Mouse (Mus musculus): ENCODE results near the gene Bspry. TPM values are rescaled to one million over a fixed set of nuclear protein-coding genes. Genes with fewer than 3 reads are reported as not detected.
"Not testable (repeated sequence)": the region's sequence is repeated elsewhere in the genome, so short reads cannot be mapped to it uniquely, and the experiment has no call there.

The Bspry gene
- polyA plus RNA-seq, 1 experiment = 51.1 TPM

DNA sequence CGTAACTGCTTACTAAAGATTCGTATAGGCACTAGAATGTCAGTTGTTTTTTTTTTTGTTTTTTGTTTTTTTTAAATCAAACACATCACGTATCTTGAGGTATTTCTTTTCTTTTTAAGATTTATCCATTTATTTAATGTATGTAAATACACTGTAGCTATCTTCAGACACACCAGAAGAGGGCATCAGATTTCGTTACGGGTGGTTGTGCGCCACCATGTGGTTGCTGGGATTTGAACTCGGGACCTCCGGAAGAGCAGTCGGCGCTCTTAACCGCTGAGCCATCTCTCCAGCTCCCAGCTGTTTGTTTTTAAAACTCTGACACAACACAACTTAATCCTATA, 288 bp upstream of the Bspry start:
- not testable (repeated sequence) for DNase-seq; H3K27ac ChIP-seq (ENCODE audit: insufficient read depth, low read depth, low read length); H3K27me3 ChIP-seq (replicated peaks; ENCODE audit: control insufficient read depth, insufficient read depth, low read length); H3K36me3 ChIP-seq (ENCODE audit: control insufficient read depth, insufficient read depth, low read length)
- Histone ChIP-seq H3K4me3 (ENCODE audit: insufficient read depth, low read depth, low read length) (peak overlapping the region; percentile 56), H3K4me1 (ENCODE audit: control insufficient read depth, insufficient read depth, low read length) (peaks cover 17% of the 10 kb centered on the region)
- peak; percentile 33 for TF ChIP-seq CTCF (conservative IDR thresholded peaks at IDR 0.05; ENCODE audit: insufficient read depth, insufficient read length, low read depth, low read length)
- 9% methylated on average over 11 of the region's 11 CpGs for WGBS

DNA sequence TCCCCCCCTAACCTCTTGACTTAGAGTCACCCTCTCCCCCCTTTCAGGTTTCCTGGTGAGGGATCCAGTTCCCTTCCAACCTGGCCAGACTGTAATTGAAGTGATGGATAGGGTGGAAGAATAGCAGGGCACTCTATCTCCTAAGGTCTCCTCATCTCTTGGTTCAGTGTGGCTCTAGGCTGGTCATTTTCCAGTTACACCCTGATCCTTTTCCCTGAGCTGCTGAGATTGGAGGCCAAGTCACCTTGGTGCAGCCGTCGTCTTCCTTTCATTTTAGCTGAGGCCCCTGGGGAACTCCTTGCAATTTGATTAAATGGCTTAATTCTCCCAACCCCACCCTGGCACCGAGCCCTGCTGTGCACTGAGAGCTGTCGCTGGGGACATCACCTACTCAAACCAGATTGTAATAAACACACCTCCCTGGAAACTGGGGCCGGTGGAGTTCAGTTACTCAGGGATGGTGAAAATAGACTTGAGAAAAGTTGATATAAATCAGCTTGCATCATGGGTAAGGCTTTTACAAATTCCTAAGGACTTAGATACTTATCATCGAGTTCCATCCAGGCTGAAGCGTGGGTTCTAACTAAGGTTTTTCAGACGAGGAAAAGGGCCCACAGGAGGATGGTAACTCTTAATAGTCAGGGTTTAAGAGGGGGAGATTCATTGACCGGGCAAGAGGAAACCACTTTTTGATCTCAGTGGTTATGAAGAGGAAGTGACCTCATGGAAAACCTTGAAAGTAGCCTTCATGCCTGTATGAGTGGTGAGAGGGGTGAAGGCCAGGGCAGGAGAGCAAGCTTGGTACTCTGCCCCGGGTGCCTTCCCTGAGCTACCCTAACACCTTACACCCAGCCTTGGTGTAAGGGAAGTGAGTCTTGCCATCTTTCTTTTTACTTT, 1.1 kb downstream of the Bspry start:
- Histone ChIP-seq H3K4me1 (ENCODE audit: control insufficient read depth, insufficient read depth, low read length) (peaks cover 11% of the 10 kb centered on the region; the same call in 1 of the 2 replicates), H3K36me3 (ENCODE audit: control insufficient read depth, insufficient read depth, low read length) (no peaks in the 10 kb centered on the region), H3K27me3 (replicated peaks; ENCODE audit: control insufficient read depth, insufficient read depth, low read length) (no peaks in the 10 kb centered on the region), H3K4me3 (ENCODE audit: insufficient read depth, low read depth, low read length) (peak overlapping the region; percentile 3), H3K27ac (ENCODE audit: insufficient read depth, low read depth, low read length) (peak overlapping the region; percentile 48; the same call in 1 of the 2 replicates)
- DNase-seq = peak; percentile 50
- TF ChIP-seq CTCF (conservative IDR thresholded peaks at IDR 0.05; ENCODE audit: insufficient read depth, insufficient read length, low read depth, low read length) = no peak
- TF ChIP-seq POLR2A (IDR thresholded peaks at IDR 0.05; ENCODE audit: low read depth, low read length) = no peak
- WGBS = 25% methylated on average over 10 of the region's 10 CpGs

DNA sequence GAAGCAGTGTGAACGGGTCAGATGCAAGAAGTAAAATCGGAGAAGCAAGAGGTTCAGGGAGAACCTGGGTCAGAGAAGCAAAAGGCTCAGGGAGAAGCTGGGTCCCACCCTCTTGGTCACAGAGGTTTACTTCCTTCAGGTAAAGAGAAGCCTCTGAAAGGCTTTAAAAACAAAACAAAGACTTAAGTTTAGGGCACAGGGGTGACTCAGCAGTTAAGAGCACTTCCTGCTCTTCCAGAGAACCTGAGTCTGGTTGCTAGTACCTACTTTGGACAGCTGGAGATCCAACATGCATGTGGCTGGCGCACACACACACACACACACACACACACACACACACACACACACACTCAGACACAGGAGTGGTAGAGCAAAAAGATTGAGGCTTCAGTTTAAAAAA, 5.1 kb downstream of the Bspry start:
- H3K27ac ChIP-seq (ENCODE audit: insufficient read depth, low read depth, low read length) = no peak overlapping the region
- H3K27me3 ChIP-seq (replicated peaks; ENCODE audit: control insufficient read depth, insufficient read depth, low read length) = no peaks in the 10 kb centered on the region
- TF ChIP-seq POLR2A (IDR thresholded peaks at IDR 0.05; ENCODE audit: low read depth, low read length) = no peak
- DNase-seq = no peak
- H3K4me3 ChIP-seq (ENCODE audit: insufficient read depth, low read depth, low read length) = no peak overlapping the region
- WGBS = 81% methylated on average over 3 of the region's 3 CpGs
- H3K36me3 ChIP-seq (ENCODE audit: control insufficient read depth, insufficient read depth, low read length) = no peaks in the 10 kb centered on the region; the same call in 1 of the 2 replicates
- H3K4me1 ChIP-seq (ENCODE audit: control insufficient read depth, insufficient read depth, low read length) = 0 out of 2 replicates have a peak, but pooled peaks cover 4% of the 10 kb centered on the region

DNA sequence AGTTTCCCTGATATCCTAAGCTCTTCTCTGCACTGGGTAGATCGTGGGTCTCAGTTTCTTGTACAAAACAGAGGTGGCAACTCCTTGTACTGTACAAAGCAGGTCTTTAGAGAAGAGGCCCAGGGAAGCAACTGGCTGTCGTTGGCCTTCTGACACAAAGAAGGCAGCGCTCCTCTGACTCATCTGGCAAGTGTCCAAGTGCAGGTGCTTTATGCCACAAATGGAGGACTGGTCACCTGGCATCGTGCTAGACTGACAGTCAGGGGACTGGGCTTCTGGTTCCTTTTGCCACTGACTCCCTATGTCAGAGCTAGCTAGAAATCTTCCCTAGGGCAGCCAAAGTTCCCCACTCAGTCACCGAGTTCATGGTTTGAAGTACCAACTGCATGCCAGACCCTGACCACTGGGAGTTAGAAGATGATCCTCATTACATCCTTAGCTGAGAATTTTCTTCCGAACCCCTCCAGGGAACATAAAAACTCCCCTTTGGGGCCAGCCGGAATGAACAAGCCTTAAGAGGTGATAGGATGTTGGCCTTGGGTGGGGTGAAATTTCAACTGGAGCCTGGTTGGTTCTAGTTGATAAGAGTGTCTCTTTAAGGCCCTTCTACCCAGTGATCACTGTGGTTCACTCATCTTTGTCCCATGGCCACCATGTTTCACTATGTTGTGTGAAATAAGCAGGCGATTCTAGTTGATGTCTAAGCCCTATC, 5.8 kb downstream of the Bspry start:
- no peak overlapping the region for H3K27ac ChIP-seq (ENCODE audit: insufficient read depth, low read depth, low read length)
- no peaks in the 10 kb centered on the region; the same call in 1 of the 2 replicates for H3K36me3 ChIP-seq (ENCODE audit: control insufficient read depth, insufficient read depth, low read length)
- H3K4me1 ChIP-seq (ENCODE audit: control insufficient read depth, insufficient read depth, low read length) = 0 out of 2 replicates have a peak, but pooled peaks cover 2% of the 10 kb centered on the region
- WGBS = 74% methylated on average over 8 of the region's 8 CpGs
- no peak for DNase-seq
- TF ChIP-seq CTCF (conservative IDR thresholded peaks at IDR 0.05; ENCODE audit: insufficient read depth, insufficient read length, low read depth, low read length) (no peak), POLR2A (IDR thresholded peaks at IDR 0.05; ENCODE audit: low read depth, low read length) (no peak)
- H3K4me3 ChIP-seq (ENCODE audit: insufficient read depth, low read depth, low read length) = no peak overlapping the region
- no peaks in the 10 kb centered on the region for H3K27me3 ChIP-seq (replicated peaks; ENCODE audit: control insufficient read depth, insufficient read depth, low read length)

DNA sequence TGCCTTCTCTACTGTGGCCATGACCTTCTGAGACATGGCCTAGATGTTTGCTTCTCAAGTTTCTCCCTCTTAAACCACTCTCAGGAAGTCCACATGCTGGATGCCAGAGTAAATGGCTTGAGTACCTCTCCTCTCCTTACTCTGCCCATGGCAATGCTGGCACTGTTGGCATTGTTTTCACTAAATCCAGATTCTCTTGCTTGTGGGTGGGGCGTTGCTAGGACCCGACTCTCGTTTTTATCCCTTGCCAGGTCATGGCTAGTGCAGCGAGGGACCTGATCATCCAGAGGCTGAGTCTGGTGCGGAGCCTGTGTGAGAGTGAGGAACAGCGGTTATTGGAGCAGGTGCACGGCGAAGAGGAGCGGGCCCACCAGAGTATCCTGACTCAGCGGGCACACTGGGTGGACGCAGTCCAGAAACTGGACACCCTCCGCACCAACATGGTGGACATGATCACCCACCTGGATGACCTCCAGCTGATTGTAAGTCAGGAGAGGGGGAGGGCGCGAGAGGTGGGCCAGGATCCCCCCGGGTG, 6.4 kb downstream of the Bspry start:
- H3K27me3 ChIP-seq (replicated peaks; ENCODE audit: control insufficient read depth, insufficient read depth, low read length) = no peaks in the 10 kb centered on the region
- 89% methylated on average over 15 of the region's 15 CpGs for WGBS
- H3K4me1 ChIP-seq (ENCODE audit: control insufficient read depth, insufficient read depth, low read length) = no peaks in the 10 kb centered on the region
- no peak overlapping the region for H3K4me3 ChIP-seq (ENCODE audit: insufficient read depth, low read depth, low read length)
- no peaks in the 10 kb centered on the region; the same call in 1 of the 2 replicates for H3K36me3 ChIP-seq (ENCODE audit: control insufficient read depth, insufficient read depth, low read length)
- DNase-seq = no peak
- no peak overlapping the region for H3K27ac ChIP-seq (ENCODE audit: insufficient read depth, low read depth, low read length)
- TF ChIP-seq CTCF (conservative IDR thresholded peaks at IDR 0.05; ENCODE audit: insufficient read depth, insufficient read length, low read depth, low read length) (no peak), POLR2A (IDR thresholded peaks at IDR 0.05; ENCODE audit: low read depth, low read length) (no peak)

DNA sequence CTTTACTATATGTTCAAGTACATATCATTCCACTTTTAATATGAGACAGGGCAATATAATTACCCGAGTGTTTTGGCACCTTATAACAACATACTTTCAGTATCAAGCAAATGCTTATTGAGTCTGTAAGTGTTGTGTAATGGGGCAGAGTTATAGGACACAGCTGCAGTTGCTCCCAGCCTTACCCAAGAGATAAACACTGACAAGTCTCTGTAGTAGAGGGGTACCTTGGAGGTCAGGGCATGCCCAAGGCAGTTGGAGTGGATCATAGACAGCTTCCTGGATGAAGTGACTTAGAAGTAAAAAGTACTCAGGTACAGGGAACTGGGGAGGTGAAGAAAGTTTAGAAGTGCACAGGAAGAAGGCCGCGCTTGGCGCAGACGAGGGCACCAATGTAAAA, 7.3 kb downstream of the Bspry start:
- no peak for DNase-seq
- TF ChIP-seq POLR2A (IDR thresholded peaks at IDR 0.05; ENCODE audit: low read depth, low read length) (no peak), CTCF (conservative IDR thresholded peaks at IDR 0.05; ENCODE audit: insufficient read depth, insufficient read length, low read depth, low read length) (no peak)
- Histone ChIP-seq H3K27me3 (replicated peaks; ENCODE audit: control insufficient read depth, insufficient read depth, low read length) (no peaks in the 10 kb centered on the region), H3K27ac (ENCODE audit: insufficient read depth, low read depth, low read length) (no peak overlapping the region), H3K4me1 (ENCODE audit: control insufficient read depth, insufficient read depth, low read length) (no peaks in the 10 kb centered on the region), H3K4me3 (ENCODE audit: insufficient read depth, low read depth, low read length) (no peak overlapping the region), H3K36me3 (ENCODE audit: control insufficient read depth, insufficient read depth, low read length) (no peaks in the 10 kb centered on the region; the same call in 1 of the 2 replicates)
- 88% methylated on average over 5 of the region's 5 CpGs for WGBS

DNA sequence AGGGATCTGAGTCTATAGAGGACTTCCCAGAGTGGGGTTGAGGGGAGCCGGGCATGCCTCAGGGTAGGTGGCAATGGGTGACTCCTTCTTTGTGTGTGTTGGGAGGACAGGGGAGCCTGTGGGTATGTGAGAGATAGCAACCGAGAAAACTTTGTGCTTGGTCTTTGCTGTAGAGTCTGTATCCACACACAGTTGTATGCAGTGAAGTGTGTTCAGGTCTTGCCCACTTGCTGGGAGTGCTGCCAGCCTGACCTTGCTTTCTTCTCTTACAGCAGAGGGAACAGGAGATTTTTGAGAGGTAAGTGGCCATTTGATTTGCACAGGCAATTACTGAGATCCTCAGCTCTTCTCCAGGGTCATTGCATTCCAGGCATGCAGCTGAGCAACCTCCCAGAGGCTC, 8.1 kb downstream of the Bspry start:
- DNase-seq = no peak
- Histone ChIP-seq H3K4me3 (ENCODE audit: insufficient read depth, low read depth, low read length) (no peak overlapping the region), H3K4me1 (ENCODE audit: control insufficient read depth, insufficient read depth, low read length) (no peaks in the 10 kb centered on the region), H3K27me3 (replicated peaks; ENCODE audit: control insufficient read depth, insufficient read depth, low read length) (no peaks in the 10 kb centered on the region), H3K36me3 (ENCODE audit: control insufficient read depth, insufficient read depth, low read length) (no peaks in the 10 kb centered on the region; the same call in 1 of the 2 replicates), H3K27ac (ENCODE audit: insufficient read depth, low read depth, low read length) (no peak overlapping the region)
- WGBS = 66% methylated on average over 2 of the region's 2 CpGs
- TF ChIP-seq CTCF (conservative IDR thresholded peaks at IDR 0.05; ENCODE audit: insufficient read depth, insufficient read length, low read depth, low read length) (no peak), POLR2A (IDR thresholded peaks at IDR 0.05; ENCODE audit: low read depth, low read length) (no peak)

All from kidney, adult 2 months (tissue).